Mouse (Mus musculus) small intestine, adult 2 months (tissue): ENCODE measurements around the gene Ankrd11. TPM values are rescaled to one million over a fixed set of nuclear protein-coding genes. Genes with fewer than 3 reads are reported as not detected.

Experiments used
- H3K27ac ChIP-seq: fragments of 200-500 bp; 2 replicates; pipeline ENCODE4 v1.5.1; 2012; ENCODE audit warnings: low read depth, low read length, control low read depth, inconsistent platforms; ENCODE audit not compliant: insufficient read depth
- H3K27me3 ChIP-seq: fragments of 200-500 bp; 2 replicates; pipeline ENCODE4 v1.6.1; 2012; ENCODE audit warnings: mild to moderate bottlenecking, moderate library complexity, low read length, inconsistent platforms; ENCODE audit not compliant: control insufficient read depth, insufficient read depth
- H3K36me3 ChIP-seq: fragments of 200-500 bp; 2 replicates; pipeline ENCODE4 v1.6.1; 2012; ENCODE audit warnings: mild to moderate bottlenecking, low read length, control low read depth, inconsistent platforms; ENCODE audit not compliant: control insufficient read depth, insufficient read depth
- H3K4me1 ChIP-seq: fragments of 200-500 bp; 2 replicates; pipeline ENCODE4 v1.6.1; 2012; ENCODE audit warnings: low read length, inconsistent platforms, mixed read lengths; ENCODE audit not compliant: control insufficient read depth, insufficient read depth, insufficient read length
- H3K4me3 ChIP-seq: fragments of 200-500 bp; 2 replicates; pipeline ENCODE4 v1.5.1; 2012; ENCODE audit warnings: low read depth, mild to moderate bottlenecking, control low read depth, inconsistent platforms, low read length, moderate library complexity
- CTCF ChIP-seq: fragments of 200-500 bp; IDR thresholded peaks from 2 replicates; pipeline ENCODE4 v1.5.1; 2012; ENCODE audit warnings: low read depth, mild to moderate bottlenecking, control low read depth, inconsistent platforms, low read length, moderate library complexity, mixed read lengths; ENCODE audit not compliant: insufficient replicate concordance, insufficient read length; ENCODE audit errors: extremely low read depth
- POLR2A ChIP-seq: fragments of 200-500 bp; IDR thresholded peaks from 2 replicates; pipeline ENCODE4 v1.6.1; 2012; ENCODE audit warnings: low read depth, mild to moderate bottlenecking, control low read depth, inconsistent platforms, low read length, moderate library complexity
- WGBS: fragments of 180-500 bp; shearing (Covaris S2); methylation state at CpG from one replicate; pipeline ENCODE4 v1.1.7; 2018; 5-methylcytosine and 5-hydroxymethylcytosine counted together
- polyA plus RNA-seq: library from polyadenylated mRNA; depleted of rRNA; stranded (reverse); fragments of >200 nt; gene quantifications from 2 replicates; pipeline ENCODE4 v1.2.3, GENCODE M21; 2012; rRNA removed

Ankrd11 gene
- polyA plus RNA-seq, 1 experiment = 79.9 TPM

DNA sequence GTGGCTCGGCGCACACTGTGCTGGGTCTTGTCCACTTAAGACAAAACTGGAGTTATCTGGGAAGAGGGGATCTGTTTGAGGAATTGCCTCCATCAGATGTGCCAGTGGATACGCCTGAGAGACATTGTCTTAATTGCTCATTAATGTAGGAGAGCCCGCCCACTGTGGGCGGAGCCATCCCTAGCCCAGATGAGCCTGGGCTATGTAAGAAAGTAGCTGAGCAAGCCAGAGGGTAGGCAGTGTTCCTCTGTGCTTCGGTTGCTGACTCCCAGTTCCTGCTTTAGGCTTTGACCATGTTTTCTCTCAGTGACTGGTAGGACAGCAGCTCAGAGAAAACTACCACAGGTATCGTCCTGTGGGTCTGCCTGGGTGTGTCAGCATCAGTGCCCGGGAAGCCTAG, 207.7 kb downstream of the Ankrd11 start:
- Histone ChIP-seq H3K36me3 (no peaks in the 10 kb centered on the region), H3K27ac (no peak overlapping the region), H3K27me3 (no peaks in the 10 kb centered on the region), H3K4me3 (no peak overlapping the region), H3K4me1 (no peaks in the 10 kb centered on the region)
- TF ChIP-seq POLR2A (no peak), CTCF (no peak)
- WGBS = 79% methylated on average over 8 of the region's 8 CpGs

Other genes starting within 250 kb of the Ankrd11 start
- gene Cdh15, start 194.3 kb downstream of the Ankrd11 start, polyA plus RNA-seq = not detected in 2 replicates
- 54.1 and 132 TPM in 2 replicates for gene Spg7, start 20.7 kb upstream of the Ankrd11 start, polyA plus RNA-seq
- 2,280 and 2,994 TPM in 2 replicates for gene Rpl13, start 60.1 kb upstream of the Ankrd11 start, polyA plus RNA-seq
- 0.77 and 0.94 TPM in 2 replicates for gene Cpne7, start 75.1 kb upstream of the Ankrd11 start, polyA plus RNA-seq
- gene Sult5a1, start 116.0 kb upstream of the Ankrd11 start, polyA plus RNA-seq = 0.19 and 0.41 TPM in 2 replicates
- gene Dpep1, start 144.0 kb upstream of the Ankrd11 start, polyA plus RNA-seq = 152 and 830 TPM in 2 replicates
- gene Chmp1a, start 170.5 kb upstream of the Ankrd11 start, polyA plus RNA-seq = 77.5 and 148 TPM in 2 replicates
- gene Spata33, start 170.6 kb upstream of the Ankrd11 start, polyA plus RNA-seq = 0.10 and 0.13 TPM in 2 replicates
- gene Cdk10, start 182.6 kb upstream of the Ankrd11 start, polyA plus RNA-seq = 20.7 and 27.7 TPM in 2 replicates
- 11.8 and 19.0 TPM in 2 replicates for gene Spata2l, start 194.0 kb upstream of the Ankrd11 start, polyA plus RNA-seq
- gene Zfp276, start 211.9 kb upstream of the Ankrd11 start, polyA plus RNA-seq = 20.8 and 33.8 TPM in 2 replicates
- gene Vps9d1, start 212.1 kb upstream of the Ankrd11 start, polyA plus RNA-seq = 48.3 and 106 TPM in 2 replicates